Mouse (Mus musculus): ENCODE data around the gene Gm6040. TPM values are rescaled to one million over a fixed set of nuclear protein-coding genes. Genes with fewer than 3 reads are reported as not detected.

Gene Gm6040
- polyA plus RNA-seq, 1 experiment from 2014 or later = not detected

DNA sequence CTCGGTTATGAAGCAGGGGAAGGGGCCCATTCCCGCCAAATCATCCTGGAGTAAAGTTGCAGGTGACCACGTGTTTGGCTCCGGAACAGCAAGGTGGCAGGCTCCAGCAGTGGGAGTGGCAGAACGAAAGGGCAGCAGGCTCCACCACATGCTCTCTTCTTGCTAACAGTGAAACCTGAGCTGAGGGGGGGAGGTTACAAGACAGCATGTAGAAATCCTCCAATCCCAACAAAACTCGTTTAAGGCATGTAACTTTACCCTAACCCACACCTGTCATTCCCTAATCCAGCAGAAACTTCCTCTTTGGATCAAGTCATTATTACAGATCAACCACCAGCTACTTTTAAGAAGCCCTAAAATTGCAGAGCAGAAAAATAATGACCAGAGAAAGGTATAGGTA lies 47.3 kb downstream of the Gm6040 start:
- Histone ChIP-seq H3K9me3 (replicated peaks; ENCODE audit: control insufficient read depth, low read length) (no peaks in the 10 kb centered on the region), H3K36me3 (replicated peaks; ENCODE audit: control insufficient read depth, insufficient read depth, low read depth, low read length) (no peaks in the 10 kb centered on the region), H3K4me3 (ENCODE audit: low read depth, low read length) (no peak overlapping the region), H3K9ac (replicated peaks; ENCODE audit: low read length) (no peak overlapping the region), H3K27ac (replicated peaks; ENCODE audit: low read depth, low read length) (no peak overlapping the region), H3K27me3 (ENCODE audit: control insufficient read depth, insufficient read depth, low read length) (no peaks in the 10 kb centered on the region), H3K4me1 (ENCODE audit: control insufficient read depth, insufficient read depth, low read length) (no peaks in the 10 kb centered on the region), H3K4me2 (ENCODE audit: low read depth, low read length) (no peak overlapping the region)
- 34% methylated on average over 6 of the region's 6 CpGs for WGBS
- DNase-seq (ENCODE audit: low spot score) (no peak), ATAC-seq (replicated peaks; ENCODE audit: insufficient number of reproducible peaks, low FRiP score, low TSS enrichment, low read depth) (no peak)

Other genes starting within 250 kb of the Gm6040 start
- gene Defb33, start 29.4 kb downstream of the Gm6040 start, polyA plus RNA-seq (2014; fragmentation: Nextera tagmentation; extraction: Ambion mirVana) = not detected in 2 replicates
- gene Gm15056, start 19.4 kb downstream of the Gm6040 start, polyA plus RNA-seq (2014; fragmentation: Nextera tagmentation; extraction: Ambion mirVana) = not detected in 2 replicates
- not detected in 2 replicates for gene AY761185, start 22.6 kb upstream of the Gm6040 start, polyA plus RNA-seq (2014; fragmentation: Nextera tagmentation; extraction: Ambion mirVana)
- not detected in 2 replicates for gene Defa21, start 103.5 kb upstream of the Gm6040 start, polyA plus RNA-seq (2014; fragmentation: Nextera tagmentation; extraction: Ambion mirVana)
- gene Defa23, start 133.0 kb upstream of the Gm6040 start, polyA plus RNA-seq (2014; fragmentation: Nextera tagmentation; extraction: Ambion mirVana) = not detected in 2 replicates
- gene Defa35, start 143.0 kb upstream of the Gm6040 start, polyA plus RNA-seq (2014; fragmentation: Nextera tagmentation; extraction: Ambion mirVana) = not detected in 2 replicates
- gene Defa25, start 162.4 kb upstream of the Gm6040 start, polyA plus RNA-seq (2014; fragmentation: Nextera tagmentation; extraction: Ambion mirVana) = not detected in 2 replicates
- not detected in 2 replicates for gene Gm14851, start 174.0 kb upstream of the Gm6040 start, polyA plus RNA-seq (2014; fragmentation: Nextera tagmentation; extraction: Ambion mirVana)
- gene Defa30, start 212.6 kb upstream of the Gm6040 start, polyA plus RNA-seq (2014; fragmentation: Nextera tagmentation; extraction: Ambion mirVana) = not detected in 2 replicates
- not detected in 2 replicates for gene Defa22, start 240.2 kb upstream of the Gm6040 start, polyA plus RNA-seq (2014; fragmentation: Nextera tagmentation; extraction: Ambion mirVana)